8 mouse cellular contexts compared by ENCODE assay signal in the genomic region with DNA sequence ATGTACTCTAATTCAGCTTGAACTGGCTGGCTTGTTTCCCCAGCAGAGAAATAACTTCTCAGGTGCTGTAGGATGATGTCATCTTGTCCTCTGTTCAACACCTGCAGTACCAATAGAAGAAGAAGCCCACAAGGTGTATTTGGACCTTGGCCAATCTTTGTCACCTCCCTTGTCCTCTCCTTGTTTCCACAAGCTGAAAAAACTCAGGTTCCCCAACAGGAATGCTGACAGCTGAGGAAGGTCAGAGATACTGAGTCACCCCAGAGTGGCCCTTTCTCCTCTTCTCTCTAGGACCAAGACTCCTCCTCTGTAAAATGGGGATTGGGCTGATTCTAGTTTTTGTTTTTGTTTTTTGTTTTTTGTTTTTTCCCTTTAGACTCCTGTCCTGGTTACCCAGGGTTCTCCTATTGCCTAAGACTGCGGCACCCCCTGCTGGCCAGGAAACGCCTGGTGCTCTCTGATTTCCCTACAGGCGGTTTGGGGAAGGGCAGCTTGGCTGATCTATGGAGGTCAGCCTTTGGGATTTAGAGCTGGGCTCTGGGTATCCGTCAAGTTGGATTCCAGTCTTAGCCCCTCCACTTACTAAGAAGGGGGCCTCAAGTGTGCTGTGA. TPM values are rescaled to one million over a fixed set of nuclear protein-coding genes. Genes with fewer than 3 reads are reported as not detected.
DNase-seq lines count a peak whose midpoint lies in the region; ATAC-seq and TF ChIP-seq lines count a peak whose summit lies in the region.

No protein-coding gene starts in this region.

- no peak overlapping the region for H3K9ac ChIP-seq in hindbrain, embryonic 12.5 days
- H3K9ac ChIP-seq in midbrain, postnatal 0 days (replicated peaks; ENCODE audit: low read length, poor library complexity, severe bottlenecking): no peak overlapping the region

- ATAC-seq in hindbrain, embryonic 12.5 days (ENCODE audit: low FRiP score): no peak
- no peak for ATAC-seq in midbrain, postnatal 0 days (ENCODE audit: low FRiP score)

- peak overlapping the region; percentile 24; the same call in 1 of the 2 replicates for H3K27ac ChIP-seq in hindbrain, embryonic 10.5 days
- H3K27ac ChIP-seq in hindbrain, embryonic 12.5 days: no peak overlapping the region
- H3K27ac ChIP-seq in limb, embryonic 10.5 days: no peak overlapping the region
- H3K27ac ChIP-seq in midbrain, postnatal 0 days (ENCODE audit: low read depth, low read length): no peak overlapping the region

- H3K4me1 ChIP-seq in hindbrain, embryonic 10.5 days (replicated peaks): peaks cover 8% of the 10 kb centered on the region; the same call in 1 of the 2 replicates
- no peaks in the 10 kb centered on the region for H3K4me1 ChIP-seq in hindbrain, embryonic 12.5 days
- 0 out of 2 replicates have a peak, but pooled peaks cover 2% of the 10 kb centered on the region for H3K4me1 ChIP-seq in limb, embryonic 10.5 days
- no peaks in the 10 kb centered on the region for H3K4me1 ChIP-seq in midbrain, postnatal 0 days (ENCODE audit: insufficient read depth, low read length)

- 2% methylated on average over 4 of the region's 4 CpGs for WGBS in hindbrain, embryonic 10.5 days
- 2% methylated on average over 4 of the region's 4 CpGs for WGBS in hindbrain, embryonic 12.5 days
- 5% methylated on average over 4 of the region's 4 CpGs for WGBS in limb, embryonic 10.5 days
- WGBS in midbrain, postnatal 0 days: 7% methylated on average over 4 of the region's 4 CpGs

- H3K4me2 ChIP-seq in hindbrain, embryonic 12.5 days (replicated peaks): no peak overlapping the region
- H3K4me2 ChIP-seq in midbrain, postnatal 0 days (ENCODE audit: low read depth, low read length, poor library complexity, severe bottlenecking): no peak overlapping the region

- H3K4me3 ChIP-seq in hindbrain, embryonic 10.5 days: no peak overlapping the region
- no peak overlapping the region for H3K4me3 ChIP-seq in hindbrain, embryonic 12.5 days
- H3K4me3 ChIP-seq in limb, embryonic 10.5 days: no peak overlapping the region
- H3K4me3 ChIP-seq in midbrain, postnatal 0 days (ENCODE audit: low read depth, low read length): no peak overlapping the region

- TF ChIP-seq CTCF in midbrain, postnatal 0 days (IDR thresholded peaks at IDR 0.05): peak; percentile 93

- H3K36me3 ChIP-seq in hindbrain, embryonic 10.5 days: no peaks in the 10 kb centered on the region
- H3K36me3 ChIP-seq in hindbrain, embryonic 12.5 days: no peaks in the 10 kb centered on the region
- no peaks in the 10 kb centered on the region for H3K36me3 ChIP-seq in limb, embryonic 10.5 days
- no peaks in the 10 kb centered on the region for H3K36me3 ChIP-seq in midbrain, postnatal 0 days (ENCODE audit: insufficient read depth, low read length)

- peak; percentile 85 for DNase-seq in hindbrain, embryonic 10.5 days (ENCODE audit: low spot score)
- DNase-seq in cerebellum, postnatal 4 days (ENCODE audit: low spot score in 2 of 2): peak; percentile 71 to 80
- DNase-seq in gastrocnemius, adult 8-10 months (ENCODE audit: low spot score in 2 of 2): peak; percentile 71 to 74
- peak; percentile 90 for DNase-seq in kidney, adult 18-20 months
- peak; percentile 89 for DNase-seq in limb, embryonic 10.5 days (ENCODE audit: low spot score)
- DNase-seq in midbrain, postnatal 0 days (ENCODE audit: low spot score): peak; percentile 83
- DNase-seq in spleen, postnatal 36 days (ENCODE audit: low spot score in 2 of 2): peak; percentile 69 to 77

- no peaks in the 10 kb centered on the region for H3K27me3 ChIP-seq in hindbrain, embryonic 10.5 days (ENCODE audit: insufficient read depth, poor library complexity, severe bottlenecking)
- H3K27me3 ChIP-seq in hindbrain, embryonic 12.5 days: no peaks in the 10 kb centered on the region
- peaks cover 7% of the 10 kb centered on the region; the same call in 1 of the 2 replicates for H3K27me3 ChIP-seq in limb, embryonic 10.5 days (ENCODE audit: low read depth, poor library complexity, severe bottlenecking)
- H3K27me3 ChIP-seq in midbrain, postnatal 0 days (ENCODE audit: insufficient read depth, low read length): no peaks in the 10 kb centered on the region

- H3K9me3 ChIP-seq in hindbrain, embryonic 10.5 days: no peaks in the 10 kb centered on the region
- no peaks in the 10 kb centered on the region for H3K9me3 ChIP-seq in hindbrain, embryonic 12.5 days (replicated peaks)
- no peaks in the 10 kb centered on the region for H3K9me3 ChIP-seq in limb, embryonic 10.5 days (replicated peaks)
- no peaks in the 10 kb centered on the region for H3K9me3 ChIP-seq in midbrain, postnatal 0 days (ENCODE audit: low read length)

RNA-seq across cellular contexts. Expression of a gene that starts 26.4 kb away (rescaled TPM):
- polyA plus RNA-seq in hindbrain, embryonic 10.5 days (2016; fragmentation: Nextera tagmentation; extraction: Ambion mirVana): 84.0 and 94.7 TPM in 2 replicates
- 103 and 109 TPM in 2 replicates for polyA plus RNA-seq in hindbrain, embryonic 12.5 days (2016; fragmentation: Nextera tagmentation; extraction: Ambion mirVana)
- total RNA-seq in gastrocnemius, adult 8-10 months (2022): 1 to 10 TPM; 2.3 to 3.7 (median 3.1) TPM
- polyA plus RNA-seq in limb, embryonic 10.5 days (2016; fragmentation: Nextera tagmentation; extraction: Ambion mirVana): 47.6 and 55.1 TPM in 2 replicates
- 241 and 278 TPM in 2 replicates for total RNA-seq in midbrain, postnatal 0 days (2014; rRNA removed)
- 122 and 130 TPM in 2 replicates for polyA plus RNA-seq in midbrain, postnatal 0 days (2015; fragmentation: Nextera tagmentation; extraction: Ambion mirVana)

RNA-seq across cellular contexts. Expression of a gene that starts 31.7 kb away (rescaled TPM):
- polyA plus RNA-seq in hindbrain, embryonic 10.5 days (2016; fragmentation: Nextera tagmentation; extraction: Ambion mirVana): 88.8 and 127 TPM in 2 replicates
- polyA plus RNA-seq in hindbrain, embryonic 12.5 days (2016; fragmentation: Nextera tagmentation; extraction: Ambion mirVana): 59.7 and 65.3 TPM in 2 replicates
- total RNA-seq in gastrocnemius, adult 8-10 months (2022): 1 to 10 TPM; 2.5 to 3.9 (median 3.3) TPM
- 87.5 and 91.1 TPM in 2 replicates for polyA plus RNA-seq in limb, embryonic 10.5 days (2016; fragmentation: Nextera tagmentation; extraction: Ambion mirVana)
- total RNA-seq in midbrain, postnatal 0 days (2014; rRNA removed): 19.0 and 22.4 TPM in 2 replicates
- 20.5 and 20.7 TPM in 2 replicates for polyA plus RNA-seq in midbrain, postnatal 0 days (2015; fragmentation: Nextera tagmentation; extraction: Ambion mirVana)
